Mouse (Mus musculus) lung, postnatal 0 days (tissue): ENCODE measurements at regions not wholly inside any gene's neighbourhood (a gene's known extent, or its start where the extent isn't known, plus 50 kb on each side); places are given as distances from the start of the nearest gene placed in this dataset.

Experiments used
- CTCF ChIP-seq: IDR thresholded peaks from 2 replicates; pipeline ENCODE4 v1.5.1; 2016; ENCODE audit warnings: antibody characterized with exemption, mild to moderate bottlenecking
- EP300 ChIP-seq: IDR thresholded peaks from 2 replicates; pipeline ENCODE4 v1.6.1; 2016; ENCODE audit warnings: antibody characterized with exemption, mild to moderate bottlenecking, control low read depth

DNA sequence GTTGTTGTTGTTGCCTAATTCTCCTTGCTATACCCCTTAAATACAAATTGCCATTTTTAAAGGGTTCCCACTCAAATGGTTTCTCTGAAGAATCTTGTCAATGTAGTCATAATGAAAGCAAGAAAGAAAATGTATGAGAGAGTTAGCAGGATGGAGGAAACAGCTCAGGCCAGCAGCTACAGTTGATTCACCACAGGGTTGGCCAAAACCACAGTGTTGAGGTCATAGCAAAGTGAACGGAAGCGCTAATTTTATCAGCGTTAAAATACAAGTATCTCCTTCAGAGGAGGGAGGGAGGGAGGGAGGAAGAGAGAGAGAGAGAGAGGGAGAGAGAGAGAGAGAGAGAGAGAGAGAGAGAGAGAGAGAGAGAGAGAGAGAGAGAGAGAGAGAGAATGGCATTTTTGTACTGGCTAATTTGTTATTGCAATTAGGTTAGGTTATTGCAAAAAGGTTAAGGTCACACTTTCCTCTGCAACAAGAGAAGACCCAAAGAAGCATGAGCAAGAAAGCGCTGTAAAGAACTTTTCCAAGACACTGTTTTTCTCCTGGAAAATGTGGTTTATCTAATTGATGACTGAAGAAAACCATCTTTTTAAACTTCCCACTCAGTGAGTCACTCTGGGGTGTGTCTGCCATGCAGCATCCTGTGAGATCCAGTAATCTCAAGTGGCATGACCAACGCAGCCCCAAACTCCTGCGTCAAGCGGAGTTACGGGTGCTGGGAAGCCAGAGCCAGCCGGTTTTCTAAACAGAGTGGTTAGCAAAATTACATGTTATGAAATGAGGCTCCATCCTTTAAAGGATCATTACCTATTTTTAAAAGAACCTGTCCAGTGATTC is 101.6 kb downstream of the Epdr1 start:
- TF ChIP-seq EP300 (no peak), CTCF (no peak)
